Mouse (Mus musculus) neural tube, embryonic 13.5 days (tissue): ENCODE results near the gene 1700019D03Rik. TPM values are rescaled to one million over a fixed set of nuclear protein-coding genes. Genes with fewer than 3 reads are reported as not detected.
"Not testable (repeated sequence)": the region's sequence is repeated elsewhere in the genome, so short reads cannot be mapped to it uniquely, and the experiment has no call there.

Source experiments
- ATAC-seq: fragments of 200-750 bp; cut with Nextera tagmentation; 2 replicates; pipeline ENCODE4 v1.8.0; 2017; ENCODE audit warnings: low read depth, mild to moderate bottlenecking, moderate TSS enrichment, moderate library complexity
- H3K27ac ChIP-seq: fragments of 300-500 bp; sonication (generic); replicated peaks from 2 replicates; pipeline ENCODE4 v1.5.1; 2015; ENCODE audit warnings: moderate library complexity, mild to moderate bottlenecking, inconsistent platforms
- H3K27me3 ChIP-seq: fragments of 300-500 bp; sonication (generic); 2 replicates; pipeline ENCODE4 v1.6.1; 2015; ENCODE audit warnings: mild to moderate bottlenecking, inconsistent platforms
- H3K36me3 ChIP-seq: fragments of 300-500 bp; sonication (generic); 2 replicates; pipeline ENCODE4 v1.6.1; 2015; ENCODE audit warnings: mild to moderate bottlenecking, inconsistent platforms
- H3K4me1 ChIP-seq: fragments of 300-500 bp; sonication (generic); replicated peaks from 2 replicates; pipeline ENCODE4 v1.6.1; 2015; ENCODE audit warnings: inconsistent platforms
- H3K4me2 ChIP-seq: fragments of 300-500 bp; sonication (generic); 2 replicates; pipeline ENCODE4 v1.6.1; 2015; ENCODE audit warnings: inconsistent platforms, mild to moderate bottlenecking, moderate library complexity
- H3K4me3 ChIP-seq: fragments of 300-500 bp; sonication (generic); 2 replicates; pipeline ENCODE4 v1.5.1; 2015; ENCODE audit warnings: mild to moderate bottlenecking, inconsistent platforms
- H3K9ac ChIP-seq: fragments of 300-500 bp; sonication (generic); 2 replicates; pipeline ENCODE4 v1.6.1; 2015; ENCODE audit warnings: moderate library complexity, mild to moderate bottlenecking, inconsistent platforms
- H3K9me3 ChIP-seq: fragments of 300-500 bp; sonication (generic); 2 replicates; pipeline ENCODE4 v1.6.1; 2016; ENCODE audit warnings: inconsistent platforms
- WGBS: fragments of 180-500 bp; shearing (Covaris S2); methylation state at CpG from one replicate; pipeline ENCODE4 v1.1.7; 2015; 5-methylcytosine and 5-hydroxymethylcytosine counted together
- polyA plus RNA-seq: library from polyadenylated mRNA; unstranded; fragments of >200 nt; fragmentation: Nextera tagmentation; extraction: Ambion mirVana; gene quantifications from 2 replicates; pipeline ENCODE4 v1.2.1, GENCODE M21; 2015

1700019D03Rik gene
- polyA plus RNA-seq, 1 experiment from 2014 or later, result 4.6 TPM

GRCm38 (mm10) chr1:52952551-52953397 is 67.2 kb downstream of the 1700019D03Rik start:
- Histone ChIP-seq H3K27me3 (0 out of 2 replicates have a peak, but pooled peaks cover 3% of the 10 kb centered on the region), H3K9me3 (no peaks in the 10 kb centered on the region), H3K27ac (no peak overlapping the region), H3K4me3 (peak overlapping the region; percentile 58), H3K36me3 (no peaks in the 10 kb centered on the region), H3K4me2 (peak overlapping the region; percentile 97), H3K4me1 (peaks cover 19% of the 10 kb centered on the region), H3K9ac (peak overlapping the region; percentile 71)
- peak; percentile 78 for ATAC-seq
- under 1% methylated on average over 47 of the region's 47 CpGs for WGBS

DNA sequence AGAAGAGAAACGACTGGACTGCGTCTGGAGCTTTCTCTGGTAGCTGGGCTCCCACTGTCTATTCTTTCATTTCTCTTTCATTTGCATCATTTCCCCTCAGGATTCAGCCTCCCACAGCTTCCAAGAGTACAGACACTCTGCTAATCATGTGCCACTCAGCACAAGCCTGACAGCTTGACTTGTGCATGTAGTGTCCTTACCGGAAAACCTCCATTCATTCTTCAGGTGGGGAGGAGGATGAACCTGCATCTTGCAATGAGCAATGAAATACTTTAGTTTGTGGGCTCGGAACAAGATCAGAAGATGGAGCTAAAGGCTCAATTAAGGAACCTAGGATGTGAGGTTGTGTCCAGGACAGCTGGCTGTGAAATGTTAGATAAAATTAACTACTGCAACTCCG is 67.8 kb downstream of the 1700019D03Rik start:
- H3K4me3 ChIP-seq, result peak overlapping the region; percentile 58
- H3K27ac ChIP-seq, result no peak overlapping the region
- no peaks in the 10 kb centered on the region for H3K36me3 ChIP-seq
- 0 out of 2 replicates have a peak, but pooled peaks cover 3% of the 10 kb centered on the region for H3K27me3 ChIP-seq
- peak; percentile 32; the same call in 1 of the 2 replicates for ATAC-seq
- H3K4me2 ChIP-seq, result peak overlapping the region; percentile 97
- WGBS, result 1% methylated on average over 5 of the region's 5 CpGs
- no peaks in the 10 kb centered on the region for H3K9me3 ChIP-seq
- peaks cover 19% of the 10 kb centered on the region for H3K4me1 ChIP-seq
- peak overlapping the region; percentile 71 for H3K9ac ChIP-seq

DNA sequence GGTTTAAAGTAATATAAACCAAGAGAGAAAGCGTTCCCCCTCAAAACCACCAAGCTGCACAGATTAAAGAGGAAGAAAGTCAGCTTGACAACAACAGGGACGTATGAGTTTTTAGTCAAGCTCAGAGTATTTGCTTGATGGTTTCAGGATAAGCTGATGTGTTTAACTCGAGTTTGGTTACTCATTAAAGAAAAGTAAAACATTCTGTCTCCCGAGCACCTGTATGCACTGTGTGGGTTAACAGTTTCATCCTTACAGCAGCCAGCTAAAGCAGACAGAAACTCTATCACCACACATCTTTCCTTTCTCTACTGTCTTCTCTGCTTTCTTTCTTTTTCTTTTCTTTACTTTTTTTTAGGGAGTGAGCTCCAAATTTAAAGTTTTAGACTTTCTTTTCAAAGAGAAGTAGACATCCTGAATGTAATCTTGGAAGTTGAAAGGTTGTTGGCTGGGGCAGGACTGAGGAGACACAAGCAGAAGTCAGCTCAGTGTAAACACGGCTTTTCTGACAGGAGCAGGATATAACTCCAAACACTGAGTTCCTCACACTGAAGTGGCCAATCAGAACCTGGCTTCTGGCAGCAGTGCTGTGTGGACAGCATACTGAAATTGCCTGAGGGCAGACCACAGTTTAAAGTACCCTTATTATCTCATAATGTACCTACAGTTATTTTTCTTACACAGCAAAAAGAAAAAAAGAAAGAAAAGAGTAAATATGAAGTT is 68.7 kb downstream of the 1700019D03Rik start:
- Histone ChIP-seq H3K4me1 (peaks cover 19% of the 10 kb centered on the region), H3K4me3 (no peak overlapping the region), H3K27me3 (0 out of 2 replicates have a peak, but pooled peaks cover 3% of the 10 kb centered on the region), H3K9ac (no peak overlapping the region), H3K4me2 (no peak overlapping the region), H3K27ac (no peak overlapping the region), H3K9me3 (no peaks in the 10 kb centered on the region), H3K36me3 (no peaks in the 10 kb centered on the region)
- WGBS, result 63% methylated on average over 5 of the region's 5 CpGs
- no peak for ATAC-seq

DNA sequence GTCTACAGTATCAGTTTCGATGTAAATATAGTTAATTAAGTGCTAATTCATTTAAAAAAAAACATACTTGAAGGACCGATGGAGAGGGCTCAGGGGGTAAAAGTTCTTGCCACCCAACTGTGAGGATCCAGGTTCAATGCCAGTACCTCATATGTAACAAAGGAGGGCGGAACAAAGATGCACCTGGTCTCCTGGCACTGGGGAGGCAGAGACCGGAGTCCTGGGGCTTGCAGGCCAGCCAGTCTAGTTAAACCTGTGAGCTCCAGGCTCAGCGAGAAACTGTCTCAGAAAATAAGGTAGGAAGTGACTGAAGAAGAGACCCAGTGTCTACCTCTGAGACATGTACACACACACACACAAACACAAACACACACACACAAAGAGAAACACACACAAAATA is 72.1 kb downstream of the 1700019D03Rik start:
- H3K27ac ChIP-seq, result no peak overlapping the region
- peaks cover 12% of the 10 kb centered on the region for H3K4me1 ChIP-seq
- no peak overlapping the region for H3K4me3 ChIP-seq
- H3K9me3 ChIP-seq, result no peaks in the 10 kb centered on the region
- H3K36me3 ChIP-seq, result no peaks in the 10 kb centered on the region
- no peak for ATAC-seq
- 85% methylated on average over 5 of the region's 5 CpGs for WGBS
- H3K4me2 ChIP-seq, result no peak overlapping the region
- H3K9ac ChIP-seq, result no peak overlapping the region
- 0 out of 2 replicates have a peak, but pooled peaks cover 3% of the 10 kb centered on the region for H3K27me3 ChIP-seq

- Histone ChIP-seq H3K27ac (no peak overlapping the region), H3K4me2 (no peak overlapping the region), H3K9me3 (0 out of 2 replicates have a peak, but pooled peaks cover 8% of the 10 kb centered on the region), H3K9ac (no peak overlapping the region), H3K36me3 (no peaks in the 10 kb centered on the region), H3K4me3 (no peak overlapping the region), H3K4me1 (no peaks in the 10 kb centered on the region), H3K27me3 (no peaks in the 10 kb centered on the region)
- 100% methylated on average over 1 of the region's 1 CpGs for WGBS
- ATAC-seq, result no peak
Measured at GRCm38 (mm10) chr1:52939021-52939420, 81.0 kb downstream of the 1700019D03Rik start.

- no peak overlapping the region for H3K4me2 ChIP-seq
- ATAC-seq, result no peak
- no peaks in the 10 kb centered on the region for H3K36me3 ChIP-seq
- H3K9me3 ChIP-seq, result 0 out of 2 replicates have a peak, but pooled peaks cover 8% of the 10 kb centered on the region
- no peaks in the 10 kb centered on the region for H3K4me1 ChIP-seq
- no peak overlapping the region for H3K9ac ChIP-seq
- WGBS, result 93% methylated on average over 5 of the region's 5 CpGs
- no peaks in the 10 kb centered on the region for H3K27me3 ChIP-seq
- H3K4me3 ChIP-seq, result no peak overlapping the region
- H3K27ac ChIP-seq, result no peak overlapping the region
Measured at GRCm38 (mm10) chr1:52934494-52934893, 85.5 kb downstream of the 1700019D03Rik start.

- H3K27me3 ChIP-seq, H3K9me3 ChIP-seq, H3K36me3 ChIP-seq, H3K27ac ChIP-seq, ATAC-seq, H3K4me3 ChIP-seq, H3K9ac ChIP-seq, H3K4me2 ChIP-seq, H3K4me1 ChIP-seq: not testable (repeated sequence)
- 79% methylated on average over 1 of the region's 1 CpGs for WGBS
Measured at GRCm38 (mm10) chr1:52924482-52924881, 95.5 kb downstream of the 1700019D03Rik start.

DNA sequence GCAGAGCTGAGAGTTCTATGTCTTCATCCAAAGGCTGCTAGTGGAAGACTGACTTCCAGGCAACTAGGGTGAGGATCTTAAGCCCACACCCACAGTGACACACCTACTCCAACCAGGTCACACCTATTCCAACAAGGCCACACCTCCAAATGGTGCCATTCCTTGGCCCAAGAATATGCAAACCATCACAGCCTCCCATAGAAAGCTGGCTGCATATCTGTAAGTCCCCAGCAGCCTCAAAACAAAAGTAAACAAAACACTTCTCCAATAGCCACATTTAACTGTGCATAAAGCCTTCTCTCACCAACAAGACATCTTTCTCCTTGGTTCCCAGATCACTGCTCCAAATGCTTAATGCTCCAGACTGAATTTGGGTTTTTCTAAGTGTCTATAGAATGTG is 101.1 kb downstream of the 1700019D03Rik start:
- not testable (repeated sequence) for H3K4me2 ChIP-seq, H3K4me1 ChIP-seq, H3K9me3 ChIP-seq, H3K9ac ChIP-seq, ATAC-seq, H3K4me3 ChIP-seq, H3K27ac ChIP-seq, H3K27me3 ChIP-seq, H3K36me3 ChIP-seq

DNA sequence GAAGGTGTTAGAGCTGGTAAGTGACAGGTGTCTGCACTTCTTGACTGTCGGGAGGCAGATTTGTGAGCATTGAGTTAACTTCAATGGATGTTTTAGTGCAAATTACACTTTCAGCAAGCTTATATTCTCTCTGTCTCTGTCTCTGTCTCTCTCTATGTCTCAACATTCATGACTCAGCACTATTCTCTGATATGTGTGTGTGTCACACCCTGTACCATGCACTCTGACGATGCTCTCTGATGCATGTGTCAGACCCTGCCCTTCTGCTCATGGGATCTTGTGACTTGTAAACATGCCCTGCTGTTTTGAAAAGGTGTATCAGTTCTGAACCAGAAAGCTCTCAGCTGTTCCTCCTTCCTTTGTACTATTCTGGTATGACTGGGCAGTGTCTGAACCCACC is 103.3 kb downstream of the 1700019D03Rik start:
- Histone ChIP-seq H3K9me3 (no peaks in the 10 kb centered on the region), H3K4me1 (no peaks in the 10 kb centered on the region), H3K27ac (no peak overlapping the region), H3K9ac (no peak overlapping the region), H3K4me3 (no peak overlapping the region), H3K27me3 (no peaks in the 10 kb centered on the region), H3K4me2 (no peak overlapping the region), H3K36me3 (no peaks in the 10 kb centered on the region)
- ATAC-seq, result no peak
- WGBS, result 92% methylated on average over 2 of the region's 2 CpGs

- Histone ChIP-seq H3K4me2 (no peak overlapping the region), H3K27me3 (no peaks in the 10 kb centered on the region), H3K4me1 (no peaks in the 10 kb centered on the region), H3K9me3 (no peaks in the 10 kb centered on the region), H3K27ac (no peak overlapping the region), H3K9ac (no peak overlapping the region), H3K4me3 (no peak overlapping the region), H3K36me3 (peaks cover 6% of the 10 kb centered on the region; the same call in 1 of the 2 replicates)
- ATAC-seq, result no peak
- 90% methylated on average over 3 of the region's 3 CpGs for WGBS
Measured at GRCm38 (mm10) chr1:52909783-52910182, 110.2 kb downstream of the 1700019D03Rik start.

GRCm38 (mm10) chr1:52884208-52884607 is 135.8 kb downstream of the 1700019D03Rik start:
- no peak for ATAC-seq
- peaks cover 12% of the 10 kb centered on the region for H3K36me3 ChIP-seq
- no peak overlapping the region for H3K9ac ChIP-seq
- WGBS, result 71% methylated on average over 2 of the region's 2 CpGs
- H3K4me2 ChIP-seq, result no peak overlapping the region
- H3K27me3 ChIP-seq, result no peaks in the 10 kb centered on the region
- no peaks in the 10 kb centered on the region for H3K4me1 ChIP-seq
- H3K9me3 ChIP-seq, result no peaks in the 10 kb centered on the region
- H3K4me3 ChIP-seq, result no peak overlapping the region
- no peak overlapping the region for H3K27ac ChIP-seq
